Mouse (Mus musculus): ENCODE measurements at regions not wholly inside any gene's neighbourhood (a gene's known extent, or its start where the extent isn't known, plus 50 kb on each side); places are given as distances from the start of the nearest gene placed in this dataset.

DNA sequence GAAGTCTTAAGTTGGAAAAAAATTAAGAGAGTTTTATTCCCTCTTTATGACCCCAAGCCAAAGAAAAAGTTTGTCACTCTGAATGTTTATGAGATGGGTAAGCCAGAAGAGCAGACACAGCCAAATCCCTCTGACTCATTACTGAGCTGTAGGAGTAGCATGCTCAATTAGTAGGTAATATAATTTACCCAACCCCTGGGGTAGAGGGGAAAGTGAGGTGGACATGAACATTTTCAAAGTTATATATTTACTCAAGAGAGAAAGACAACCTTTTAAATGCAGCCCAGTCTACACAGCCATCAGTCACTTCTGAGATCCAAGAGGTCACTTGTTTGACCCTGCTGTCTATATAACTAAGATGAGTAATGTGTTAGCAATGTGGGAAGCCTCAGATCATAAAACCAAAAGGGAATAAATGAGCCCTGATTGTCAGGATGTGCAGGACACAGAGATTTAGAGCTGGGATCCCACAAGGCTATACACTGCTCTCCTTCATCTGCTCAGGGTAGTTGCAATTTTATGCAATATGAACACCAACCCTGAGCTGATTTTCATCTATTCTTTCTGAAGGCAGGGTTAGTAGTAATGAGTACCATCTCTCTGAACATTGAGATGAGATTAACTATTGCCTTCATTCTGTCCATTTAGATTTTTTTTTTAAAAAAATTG lies 114.7 kb upstream of the Ndp start:
- Histone ChIP-seq H3K27ac (ENCODE audit: low read length) (no peak overlapping the region), H3K4me1 (ENCODE audit: control insufficient read depth, insufficient read depth, low read length) (no peaks in the 10 kb centered on the region), H3K9me3 (replicated peaks; ENCODE audit: control insufficient read depth, low read length) (no peaks in the 10 kb centered on the region), H3K4me2 (ENCODE audit: low read depth, low read length) (no peak overlapping the region), H3K4me3 (replicated peaks; ENCODE audit: low read length) (no peak overlapping the region), H3K27me3 (ENCODE audit: control insufficient read depth, insufficient read depth, low read length) (no peaks in the 10 kb centered on the region), H3K9ac (ENCODE audit: low read length) (no peak overlapping the region), H3K36me3 (ENCODE audit: control insufficient read depth, insufficient read depth, low read length) (no peaks in the 10 kb centered on the region)
- ATAC-seq (ENCODE audit: insufficient read depth, low FRiP score), result no peak

DNA sequence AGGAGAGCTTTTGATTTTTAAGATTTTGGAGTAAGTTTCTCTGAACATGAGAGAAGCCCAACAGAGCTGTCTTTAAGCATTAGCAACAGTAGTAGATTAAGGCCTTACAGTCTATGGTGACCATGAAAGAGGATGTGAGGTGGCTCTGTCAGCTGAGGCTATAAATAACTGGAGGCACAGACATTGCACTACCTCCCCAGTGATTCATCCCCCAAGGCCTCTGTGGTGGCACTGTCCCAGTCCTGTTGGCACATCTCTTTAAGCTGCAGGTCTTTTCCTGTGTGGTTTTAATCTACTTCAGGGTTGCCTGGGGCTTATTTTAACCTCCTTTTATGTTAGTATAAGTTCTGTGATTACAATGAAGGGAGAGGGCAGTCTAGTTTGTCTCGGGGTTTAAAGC lies 106.2 kb upstream of the Ndp start:
- Histone ChIP-seq H3K27ac (ENCODE audit: low read length) (no peak overlapping the region), H3K9ac (ENCODE audit: low read length) (no peak overlapping the region), H3K9me3 (replicated peaks; ENCODE audit: control insufficient read depth, low read length) (no peaks in the 10 kb centered on the region), H3K27me3 (ENCODE audit: control insufficient read depth, insufficient read depth, low read length) (no peaks in the 10 kb centered on the region), H3K4me1 (ENCODE audit: control insufficient read depth, insufficient read depth, low read length) (no peaks in the 10 kb centered on the region), H3K4me2 (ENCODE audit: low read depth, low read length) (no peak overlapping the region), H3K36me3 (ENCODE audit: control insufficient read depth, insufficient read depth, low read length) (no peaks in the 10 kb centered on the region), H3K4me3 (replicated peaks; ENCODE audit: low read length) (no peak overlapping the region)
- 48% methylated on average over 1 of the region's 1 CpGs for WGBS
- ATAC-seq (ENCODE audit: insufficient read depth, low FRiP score), result no peak

DNA sequence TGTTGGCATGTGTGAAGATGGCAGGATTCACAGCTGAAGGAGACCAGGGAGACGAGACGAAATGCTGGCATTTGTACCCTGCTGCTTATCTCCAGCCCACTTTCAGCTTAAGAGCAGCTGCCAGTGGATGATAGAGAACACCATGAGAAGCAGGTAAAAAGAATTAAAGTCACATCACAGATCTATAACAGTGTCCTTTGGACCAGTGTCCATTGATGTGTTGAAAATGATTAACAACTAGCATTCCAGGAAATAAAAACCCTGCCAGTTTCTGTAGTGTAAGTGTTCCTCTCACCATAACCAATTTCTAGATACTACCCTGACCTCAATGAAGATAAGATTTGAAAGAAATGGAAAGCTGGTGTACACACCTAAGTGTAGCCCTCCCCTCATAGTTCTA lies 97.6 kb upstream of the Ndp start:
- H3K4me2 ChIP-seq (ENCODE audit: low read depth, low read length), result no peak overlapping the region
- no peak overlapping the region for H3K9ac ChIP-seq (ENCODE audit: low read length)
- no peak overlapping the region for H3K4me3 ChIP-seq (replicated peaks; ENCODE audit: low read length)
- H3K27ac ChIP-seq (ENCODE audit: low read length), result no peak overlapping the region
- 48% methylated on average over 2 of the region's 2 CpGs for WGBS
- H3K9me3 ChIP-seq (replicated peaks; ENCODE audit: control insufficient read depth, low read length), result no peaks in the 10 kb centered on the region
- no peak for ATAC-seq (ENCODE audit: insufficient read depth, low FRiP score)
- no peaks in the 10 kb centered on the region for H3K36me3 ChIP-seq (ENCODE audit: control insufficient read depth, insufficient read depth, low read length)
- no peaks in the 10 kb centered on the region for H3K4me1 ChIP-seq (ENCODE audit: control insufficient read depth, insufficient read depth, low read length)
- no peaks in the 10 kb centered on the region for H3K27me3 ChIP-seq (ENCODE audit: control insufficient read depth, insufficient read depth, low read length)

DNA sequence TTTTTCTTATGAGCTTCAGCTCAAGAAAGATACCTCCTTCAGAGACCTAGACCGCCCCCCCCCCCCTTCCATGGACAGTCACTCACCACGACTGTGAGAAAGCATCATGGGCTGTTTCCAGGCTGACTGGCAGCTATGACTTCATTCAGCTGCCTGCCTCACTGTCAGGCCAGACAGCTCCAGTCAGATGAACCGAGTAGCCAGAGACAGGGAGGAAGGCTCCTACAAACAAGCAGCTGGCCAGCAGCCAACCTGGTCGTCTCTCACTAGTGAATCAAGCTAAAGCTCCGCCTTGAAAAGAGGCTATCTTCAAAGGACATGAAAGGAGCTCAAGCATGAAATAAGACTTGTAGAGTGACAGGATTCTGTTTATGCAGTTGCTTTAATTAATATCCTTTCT lies 87.0 kb upstream of the Ndp start:
- Histone ChIP-seq H3K27ac (ENCODE audit: low read length) (no peak overlapping the region), H3K4me1 (ENCODE audit: control insufficient read depth, insufficient read depth, low read length) (no peaks in the 10 kb centered on the region), H3K27me3 (ENCODE audit: control insufficient read depth, insufficient read depth, low read length) (no peaks in the 10 kb centered on the region), H3K4me3 (replicated peaks; ENCODE audit: low read length) (no peak overlapping the region), H3K36me3 (ENCODE audit: control insufficient read depth, insufficient read depth, low read length) (no peaks in the 10 kb centered on the region), H3K9me3 (replicated peaks; ENCODE audit: control insufficient read depth, low read length) (no peaks in the 10 kb centered on the region), H3K4me2 (ENCODE audit: low read depth, low read length) (no peak overlapping the region), H3K9ac (ENCODE audit: low read length) (no peak overlapping the region)
- WGBS, result 34% methylated on average over 5 of the region's 5 CpGs
- peak; percentile 37; the same call in 1 of the 2 replicates for ATAC-seq (ENCODE audit: insufficient read depth, low FRiP score)

All from stomach, embryonic 16.5 days (tissue).